Mouse (Mus musculus): Measurements from ENCODE around the gene Coro2b. TPM values are rescaled to one million over a fixed set of nuclear protein-coding genes. Genes with fewer than 3 reads are reported as not detected.

Gene Coro2b
- 100 to 1,000 TPM; 238 TPM for total RNA-seq (2021)

DNA sequence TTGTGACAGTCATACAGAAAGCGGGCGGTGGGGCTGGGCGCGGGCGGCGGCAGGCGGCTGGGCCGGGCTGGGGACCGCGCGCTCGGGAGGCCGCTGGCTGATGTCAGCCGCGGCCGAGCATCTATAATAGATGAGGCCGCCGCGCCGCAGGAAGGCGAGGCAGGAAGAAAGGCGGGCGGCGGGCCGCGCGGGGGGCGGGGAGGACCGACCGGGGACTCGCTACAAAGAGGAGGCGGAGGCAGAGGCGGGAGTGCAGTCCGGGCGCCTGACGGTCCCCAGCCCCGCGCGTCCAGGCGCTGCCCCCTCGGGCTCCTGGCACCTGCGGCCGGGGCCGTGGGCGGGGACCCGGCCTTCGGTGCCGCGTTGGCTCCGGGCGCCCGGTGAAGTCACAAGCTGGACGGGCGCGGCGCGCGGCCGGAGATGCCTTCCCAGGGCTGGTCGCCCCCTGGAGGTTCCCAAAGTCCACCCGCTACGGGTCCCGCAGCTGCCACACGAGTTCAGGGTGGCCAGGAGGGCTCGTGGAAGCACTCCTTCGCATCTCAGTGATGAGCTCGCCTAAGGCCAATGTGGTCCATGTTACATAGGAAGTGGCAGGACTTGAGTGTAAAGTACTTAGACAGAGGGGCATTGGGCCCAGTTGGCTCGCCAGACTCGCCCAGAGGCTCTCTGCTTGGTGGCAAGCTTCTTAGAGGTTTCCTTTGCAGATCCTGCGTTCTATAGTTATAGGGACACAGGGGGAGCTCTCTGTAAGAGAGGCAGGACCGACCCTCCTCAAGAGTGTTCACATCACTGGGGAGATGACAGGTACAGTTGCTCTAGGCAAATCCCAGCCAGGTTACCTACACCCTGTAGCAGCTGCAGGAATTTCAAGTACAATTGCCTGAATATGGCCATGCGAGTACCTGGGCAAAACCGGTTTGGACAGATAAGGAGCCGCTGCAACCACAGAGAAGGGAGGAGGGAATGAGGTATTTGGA is at the start of gene Coro2b:
Coro2b (minus strand) TSS at position 390 of the 977 bp plus-strand sequence.
- DNase-seq = peak; percentile 74 to 78

DNA sequence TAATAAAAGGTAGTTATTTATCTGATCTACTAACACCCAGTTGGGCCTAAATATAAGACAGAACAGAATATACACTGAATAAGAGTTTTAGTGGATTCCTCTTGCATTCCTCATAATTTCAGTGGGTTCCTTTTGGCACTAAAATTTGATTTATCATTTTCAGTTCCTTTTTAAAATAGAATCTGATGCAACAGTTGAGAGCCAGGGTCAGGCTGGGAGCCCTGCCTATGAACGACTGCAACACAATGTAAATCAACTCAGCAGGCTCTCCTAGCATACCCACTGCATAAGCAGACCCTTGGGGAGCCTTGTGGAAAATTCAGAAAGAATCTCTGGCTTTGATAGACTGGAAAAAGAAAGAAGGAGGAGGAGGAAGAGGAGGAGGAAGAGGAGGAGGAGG is 40.7 kb upstream of the Coro2b start:
- DNase-seq = no peak

DNA sequence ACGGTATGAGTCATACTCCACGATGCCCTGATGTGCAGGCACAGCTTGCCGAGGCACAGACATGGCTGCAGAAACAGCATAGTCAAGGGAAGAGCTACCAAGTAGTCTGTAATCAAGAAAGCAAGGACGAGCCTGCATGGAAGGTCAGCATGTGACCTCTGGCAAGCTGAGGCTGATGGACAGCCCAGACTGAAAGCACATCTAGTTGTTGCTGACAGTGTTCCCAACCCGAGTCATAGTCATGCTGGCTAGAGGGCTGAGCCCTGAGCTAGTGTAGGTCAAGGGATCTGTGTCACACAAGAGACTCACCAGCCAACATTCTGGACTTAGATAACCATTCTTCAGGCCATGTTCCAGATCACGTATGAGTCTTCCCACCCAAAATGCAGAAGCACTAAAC is 32.3 kb upstream of the Coro2b start:
- DNase-seq = no peak

DNA sequence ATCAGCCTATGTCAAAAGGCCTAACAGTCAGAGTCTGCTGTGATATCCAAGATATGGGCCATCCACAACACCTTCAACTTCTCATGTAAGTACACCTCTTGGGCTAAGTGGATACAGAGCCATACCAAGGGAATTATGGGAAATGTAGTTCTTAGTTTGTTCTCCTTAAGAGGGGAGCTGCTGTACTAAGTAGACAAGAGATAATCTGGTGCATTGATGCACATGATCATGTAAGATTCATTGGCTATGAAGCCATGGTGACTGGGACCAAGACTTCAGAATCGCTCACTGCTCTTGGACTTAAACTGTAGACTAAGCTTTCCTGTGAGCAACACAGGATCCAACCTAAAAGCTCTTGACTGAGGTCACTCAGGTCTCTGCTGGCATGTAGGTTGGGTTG is 31.0 kb upstream of the Coro2b start:
- DNase-seq = no peak

DNA sequence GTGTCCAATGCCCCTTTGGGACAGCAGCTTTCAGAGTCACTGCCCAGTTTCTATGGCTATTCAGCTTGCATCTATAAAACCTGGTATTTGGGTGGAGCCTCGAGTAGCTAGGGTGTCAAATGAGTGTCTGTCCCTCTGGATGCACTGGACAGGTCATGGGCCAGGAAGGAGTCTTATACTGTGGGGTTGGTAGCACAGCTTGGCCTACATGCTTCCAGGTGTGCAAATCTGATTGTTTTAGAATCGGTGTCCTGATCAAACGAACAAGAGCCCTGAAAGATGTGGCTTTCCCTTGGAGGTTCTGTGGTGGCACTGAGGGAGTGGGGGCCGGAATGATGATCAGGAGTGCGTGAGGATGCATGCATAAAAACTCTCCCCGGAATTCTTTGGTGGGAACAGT is 25.4 kb upstream of the Coro2b start:
- no peak for DNase-seq

DNA sequence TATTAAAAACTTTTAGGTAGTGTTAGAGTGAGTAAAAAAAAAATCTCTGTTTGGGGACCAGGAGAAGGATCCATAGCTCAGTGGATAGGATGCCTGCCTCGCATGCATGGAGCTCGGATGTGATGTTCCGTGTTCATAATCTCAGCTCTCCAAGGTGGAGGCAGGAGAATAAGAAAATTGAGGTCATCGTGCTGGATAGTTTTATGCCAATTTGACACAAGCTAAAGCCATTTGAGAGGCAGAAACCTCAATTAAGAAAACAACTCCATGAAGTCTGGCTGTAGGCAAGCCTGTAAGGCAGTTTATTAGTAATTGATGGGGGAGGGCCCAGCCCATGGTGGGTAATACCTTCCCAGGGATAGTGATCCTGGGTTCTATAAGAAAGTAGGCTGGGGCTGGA is 23.6 kb upstream of the Coro2b start:
- no peak for DNase-seq

DNA sequence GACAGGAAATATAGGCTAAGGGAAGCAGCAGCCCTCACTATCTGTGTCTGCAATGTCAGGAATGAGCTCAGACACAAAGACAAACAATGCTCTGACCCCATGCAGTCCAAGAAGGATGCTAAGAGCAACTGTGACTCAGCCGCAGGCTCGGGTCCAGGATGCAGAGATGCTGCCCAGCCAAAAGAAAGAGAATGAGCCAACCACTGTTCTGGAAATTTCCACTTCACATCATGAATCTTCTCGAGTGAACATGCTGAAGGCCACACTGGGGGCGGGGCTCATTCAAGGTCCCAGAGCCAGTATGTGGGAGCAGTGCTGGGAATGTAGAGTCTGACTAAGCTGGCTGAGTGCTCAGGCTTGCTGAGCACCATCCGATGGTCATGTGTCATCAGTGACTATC is 23.2 kb upstream of the Coro2b start:
- peak; percentile 26 to 39 for DNase-seq

DNA sequence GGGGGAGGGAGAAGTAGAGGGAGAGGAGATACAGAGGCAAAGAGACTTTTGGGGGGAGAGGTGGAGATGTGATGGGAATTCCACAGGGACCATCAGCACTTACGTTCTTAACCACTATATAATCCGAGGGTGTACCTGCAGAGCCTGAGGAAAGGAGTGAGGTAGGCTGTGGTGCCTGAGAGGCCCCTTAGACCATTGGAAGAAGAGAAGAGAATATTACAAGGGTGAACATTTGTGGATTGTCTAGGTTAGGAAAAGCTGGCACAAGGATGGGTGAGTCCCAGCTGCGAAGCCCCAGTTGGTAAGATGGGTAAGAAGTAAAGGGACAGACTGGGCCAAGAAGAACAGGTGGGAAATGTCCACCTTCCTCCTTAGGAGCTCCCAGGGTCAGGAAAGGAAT is 22.6 kb upstream of the Coro2b start:
- no peak for DNase-seq

DNA sequence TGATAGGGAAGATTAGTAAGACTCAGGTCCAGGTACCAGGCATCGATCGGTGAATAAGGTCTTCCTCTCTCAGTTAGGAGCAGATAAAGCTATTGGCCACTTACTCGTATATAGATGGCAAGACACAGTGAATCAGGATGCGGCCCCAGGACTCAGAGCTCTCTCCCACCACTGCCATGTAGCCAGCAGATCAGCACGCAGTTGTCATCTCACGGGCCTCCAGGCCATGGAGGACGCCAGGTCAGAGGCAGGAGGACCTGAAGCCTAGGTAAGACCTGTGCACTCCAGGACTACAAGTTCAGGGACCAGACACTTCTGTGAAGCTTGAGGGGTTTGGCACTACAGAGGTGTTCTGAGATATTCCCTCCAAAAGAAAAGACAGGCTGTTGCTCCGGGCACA is 21.2 kb upstream of the Coro2b start:
- DNase-seq = no peak

DNA sequence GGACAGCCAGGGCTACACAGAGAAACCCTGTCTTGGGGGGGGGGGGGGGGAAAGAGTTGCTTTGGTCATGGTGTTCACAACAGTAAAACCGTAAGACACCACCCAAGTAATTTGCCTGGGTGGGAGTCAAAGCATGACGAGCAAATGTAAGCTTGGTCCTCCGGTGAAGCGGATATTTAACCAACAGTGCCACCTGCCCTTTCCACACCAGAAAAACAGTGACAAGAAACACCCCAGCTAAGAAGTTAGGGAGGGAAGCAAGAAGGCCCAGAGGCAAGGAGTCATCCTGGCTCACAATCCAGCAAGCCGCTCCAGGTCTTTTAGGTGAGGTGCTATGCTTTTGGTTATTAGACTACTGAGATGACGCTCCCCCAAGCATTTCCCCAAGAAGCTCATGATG is 19.9 kb upstream of the Coro2b start:
- no peak for DNase-seq

DNA sequence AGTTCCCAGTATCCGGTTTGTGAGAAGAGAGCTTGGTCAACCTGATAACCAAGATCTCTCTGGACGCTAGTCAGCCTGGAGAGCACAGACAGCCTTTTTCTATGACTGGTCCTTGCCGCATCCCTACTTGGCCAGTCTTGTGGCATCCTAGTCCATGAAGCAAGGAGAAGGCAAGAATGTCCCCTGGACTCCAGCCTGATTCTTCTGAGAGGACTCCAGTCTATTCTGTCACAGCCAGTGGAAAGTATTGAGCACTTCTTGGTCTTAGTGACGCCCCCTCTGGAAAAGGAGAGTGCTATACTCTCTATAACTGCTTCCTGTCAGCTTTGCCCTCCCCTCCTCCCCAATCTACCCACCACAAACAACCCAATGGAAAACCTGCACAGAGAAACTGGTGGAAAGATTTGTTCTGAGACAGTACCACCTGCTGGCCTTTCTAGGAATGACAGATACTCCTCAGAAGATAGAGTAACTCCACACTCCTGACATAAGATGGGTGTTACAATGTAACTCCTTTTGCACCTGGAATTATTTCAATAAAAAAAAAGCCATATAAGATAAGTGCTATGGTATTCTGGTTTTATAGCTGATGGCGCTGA is 18.5 kb upstream of the Coro2b start:
- no peak for DNase-seq

DNA sequence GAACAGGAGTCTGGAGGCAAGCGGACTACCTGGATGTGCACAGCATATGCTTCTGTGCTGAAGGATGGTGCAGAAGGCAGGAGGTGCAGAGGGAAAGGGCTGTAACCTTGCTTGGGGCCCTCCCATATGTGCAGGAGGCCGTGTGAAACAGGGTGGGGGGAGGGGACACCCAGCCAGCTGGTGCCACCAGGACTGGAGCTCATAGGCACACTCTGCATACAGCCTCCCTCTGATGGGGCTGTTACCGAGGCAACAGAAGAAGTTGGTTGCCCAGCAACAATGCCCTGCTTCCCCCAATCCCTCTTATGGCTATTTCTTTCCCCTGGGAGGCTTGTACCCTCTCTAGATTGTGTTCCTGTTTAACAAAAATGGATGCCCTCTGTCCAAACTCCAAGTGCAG is 17.8 kb upstream of the Coro2b start:
- DNase-seq = peak; percentile 69 to 71

DNA sequence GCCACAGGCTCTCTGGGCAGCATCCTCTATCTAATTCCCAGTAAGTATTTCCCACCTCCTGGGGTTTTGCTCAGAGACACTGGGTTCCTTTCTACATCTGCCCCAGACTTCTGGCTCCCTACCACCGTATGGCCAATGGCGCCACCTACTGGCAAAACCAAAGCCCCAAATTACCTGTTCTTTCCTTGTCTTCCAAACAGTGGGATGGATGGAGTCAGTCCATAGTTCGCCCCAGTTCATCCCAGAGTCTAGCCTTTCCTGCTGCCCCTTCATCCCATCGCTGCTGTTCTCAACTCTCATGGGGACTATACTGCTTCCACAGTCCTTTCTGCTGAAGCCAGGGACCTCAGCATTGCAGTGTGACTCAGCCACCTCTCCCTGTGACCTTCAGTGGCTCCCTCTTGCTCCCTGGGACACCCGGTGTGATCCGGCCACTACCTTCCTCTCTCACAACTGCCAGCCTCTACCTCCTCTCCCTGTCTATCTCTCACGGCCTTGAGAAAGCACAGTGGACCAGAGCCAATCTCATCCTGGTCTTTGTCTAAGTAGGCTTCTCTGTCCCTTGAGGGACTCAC is 16.6 kb upstream of the Coro2b start:
- peak; percentile 75 to 80 for DNase-seq

DNA sequence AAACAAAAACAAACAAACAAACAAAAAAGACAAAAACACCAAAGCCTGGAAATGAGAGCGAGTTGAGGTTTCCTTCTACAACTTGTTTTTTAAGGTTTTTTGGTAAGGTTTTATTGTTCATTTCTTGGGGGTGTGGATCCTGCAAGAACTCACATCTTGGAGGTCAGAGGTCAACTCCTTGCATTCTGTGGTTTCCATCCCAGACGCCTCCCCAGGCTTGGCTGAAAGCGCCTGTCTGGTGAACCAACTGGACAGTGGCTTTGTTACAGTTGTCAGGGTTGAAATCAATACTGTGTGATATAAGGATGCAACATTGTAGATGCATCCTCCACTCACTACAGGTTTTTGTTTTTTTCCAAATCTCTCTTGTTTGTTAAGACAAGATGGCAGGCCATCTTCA is 14.7 kb upstream of the Coro2b start:
- DNase-seq = no peak

DNA sequence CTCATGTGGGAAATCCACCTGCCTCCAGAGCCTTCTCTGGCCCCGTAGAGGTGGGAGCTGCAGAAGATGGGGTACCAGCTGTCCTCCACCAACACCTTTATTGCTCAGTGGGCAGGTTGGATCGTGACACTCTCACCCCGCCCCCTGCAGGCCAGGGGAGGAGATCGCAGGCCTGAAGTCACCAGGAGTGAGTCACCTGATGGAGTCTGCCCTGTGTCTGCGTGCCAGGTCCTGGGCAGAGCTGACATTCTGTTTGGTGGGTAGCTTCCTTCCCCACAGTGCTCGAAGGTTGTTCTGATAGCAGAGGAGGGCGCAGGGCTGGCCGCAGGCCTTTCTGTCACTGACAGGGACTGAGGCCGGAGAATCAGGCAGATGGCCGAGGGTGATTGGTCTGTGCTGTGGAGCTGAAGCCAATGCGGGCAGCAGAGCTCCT is 13.8 kb upstream of the Coro2b start:
- no peak for DNase-seq

DNA sequence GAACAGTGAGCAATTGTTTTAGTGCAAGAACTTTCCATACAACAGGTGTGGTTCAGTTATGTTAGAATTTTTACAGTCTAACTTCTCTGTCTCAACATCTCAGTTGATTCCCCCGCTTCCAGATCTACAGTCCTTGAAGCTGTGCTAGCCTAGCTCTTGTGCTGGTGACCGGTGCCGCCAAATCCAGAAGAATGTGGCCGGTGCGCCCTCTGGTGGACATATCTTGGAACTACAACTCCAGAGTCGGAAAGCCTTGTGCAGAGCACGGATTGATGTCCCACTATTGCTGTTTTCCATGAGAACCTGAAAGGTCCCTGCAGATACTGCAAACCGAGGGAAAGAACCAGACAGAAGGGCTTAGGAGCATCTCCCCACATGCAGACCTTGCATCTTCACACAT is 13.0 kb upstream of the Coro2b start:
- DNase-seq = peak; percentile 94 to 96

DNA sequence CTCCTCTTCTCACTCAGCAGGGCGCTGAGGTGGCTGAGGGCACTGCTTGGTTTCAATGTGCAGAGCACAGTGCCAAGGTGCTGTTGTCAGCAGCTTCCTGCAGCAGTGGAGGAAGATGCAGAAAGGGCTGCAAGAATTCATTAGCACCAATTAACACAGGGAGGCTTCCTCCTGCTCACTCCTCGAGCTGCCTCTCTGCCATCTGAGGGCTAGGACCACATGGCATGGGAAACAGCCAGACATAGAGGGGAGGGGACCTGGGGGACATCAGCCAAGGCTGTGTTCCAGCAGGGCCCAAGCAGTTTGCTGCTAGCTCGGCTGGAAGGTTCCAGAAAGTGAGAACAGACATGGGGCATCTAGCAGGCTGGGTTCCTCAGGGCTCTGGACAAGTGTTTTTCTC is 10.6 kb upstream of the Coro2b start:
- DNase-seq = no peak

DNA sequence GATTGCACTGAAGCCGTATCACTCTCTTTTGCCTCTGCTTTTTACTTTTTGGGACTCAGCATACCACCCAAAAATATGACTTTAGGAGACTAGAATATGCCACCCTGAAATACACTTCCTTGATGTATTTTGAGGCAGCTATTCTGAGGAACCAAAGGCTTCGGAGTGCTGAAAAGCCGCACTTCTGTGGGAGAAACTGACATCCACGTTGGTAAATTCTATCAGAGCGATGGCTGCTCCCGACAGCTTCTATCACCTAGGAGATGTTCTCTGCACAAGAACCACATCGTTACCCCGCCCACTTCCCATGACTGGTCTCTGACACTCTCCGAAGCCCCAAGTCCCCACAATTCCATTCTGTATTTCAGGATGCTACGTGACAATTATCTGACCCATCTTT is 8.0 kb upstream of the Coro2b start:
- peak; percentile 34 to 43 for DNase-seq

DNA sequence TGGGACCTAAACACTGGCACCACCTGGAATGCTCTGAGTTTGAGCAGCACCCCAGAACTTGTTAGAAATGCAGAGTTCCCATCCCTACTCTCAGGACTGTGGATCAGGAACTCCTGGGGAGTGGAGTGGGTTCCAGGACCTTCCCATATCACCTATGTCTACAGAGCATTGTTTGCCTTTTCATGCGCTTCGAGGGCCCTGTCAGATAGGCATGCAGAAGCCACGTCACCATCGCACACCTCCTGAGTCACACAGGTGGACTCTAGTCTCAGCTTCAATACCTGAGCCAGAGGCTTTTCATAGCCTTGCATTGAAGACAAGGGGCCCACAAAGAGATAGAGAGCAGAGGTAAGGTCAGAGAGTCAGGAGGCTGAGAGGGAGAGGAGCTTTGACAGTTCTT is 7.0 kb upstream of the Coro2b start:
- DNase-seq = peak in 1 of 2 experiments; percentile 3

DNA sequence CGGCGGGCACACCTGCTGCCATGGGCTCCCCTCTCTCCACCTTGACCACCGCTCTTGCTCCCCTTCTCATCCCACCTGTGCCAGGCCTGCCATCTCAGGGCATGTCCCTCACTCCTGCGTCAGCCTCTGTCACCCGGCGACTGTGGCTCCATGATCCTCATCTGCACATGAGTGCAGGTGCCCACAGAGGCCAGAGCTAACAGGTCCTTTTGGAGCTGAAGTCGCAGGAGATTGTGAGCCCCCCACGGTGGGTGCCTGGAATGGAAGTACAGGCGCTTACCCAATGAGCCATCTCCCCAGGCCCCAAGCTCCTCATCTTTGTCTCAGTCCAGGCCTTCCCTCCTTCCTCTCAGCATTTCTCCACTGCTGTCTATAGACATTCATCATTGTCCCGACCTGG is 4.8 kb upstream of the Coro2b start:
- DNase-seq = no peak

DNA sequence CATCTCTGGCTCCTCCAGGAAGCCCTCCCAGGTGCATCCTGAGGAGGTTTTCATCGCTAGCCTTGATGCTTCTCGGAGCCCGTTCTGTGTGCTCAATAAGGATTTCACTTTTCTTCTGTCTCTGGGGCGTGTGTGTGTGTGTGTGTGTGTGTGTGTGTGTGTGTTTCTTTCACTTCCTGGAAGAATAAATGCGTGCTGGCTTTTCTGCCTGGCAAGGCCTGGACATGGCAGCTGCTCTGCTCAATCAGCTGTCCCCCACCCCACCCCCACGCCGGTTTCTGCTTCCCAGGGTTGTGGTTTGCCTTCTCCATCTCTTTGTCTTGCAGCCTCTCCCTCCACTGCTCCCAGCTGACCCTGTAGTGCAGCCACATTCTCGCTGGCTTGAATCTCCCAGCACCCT is 4.3 kb upstream of the Coro2b start:
- no peak for DNase-seq

DNA sequence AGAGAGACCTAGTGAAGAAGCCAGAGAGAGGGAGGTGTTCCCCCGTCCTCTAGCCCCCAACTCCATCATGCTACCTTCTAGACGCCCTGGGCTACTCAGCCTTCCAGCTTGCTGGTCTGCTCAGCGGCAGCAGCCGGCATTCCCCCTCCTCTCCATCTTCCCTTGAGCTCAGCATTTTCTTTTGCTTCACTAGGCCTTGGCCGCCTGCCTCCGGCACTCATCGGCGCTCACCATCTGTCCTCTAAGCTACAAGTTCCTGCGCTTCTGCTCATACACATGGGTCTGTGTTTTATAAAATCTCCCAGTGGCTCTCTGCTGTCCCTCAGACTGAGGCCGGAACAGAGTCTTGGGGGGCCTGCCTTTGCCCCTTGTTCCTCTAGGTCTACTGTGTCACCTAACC is 3.9 kb upstream of the Coro2b start:
- DNase-seq = peak; percentile 84 to 86

DNA sequence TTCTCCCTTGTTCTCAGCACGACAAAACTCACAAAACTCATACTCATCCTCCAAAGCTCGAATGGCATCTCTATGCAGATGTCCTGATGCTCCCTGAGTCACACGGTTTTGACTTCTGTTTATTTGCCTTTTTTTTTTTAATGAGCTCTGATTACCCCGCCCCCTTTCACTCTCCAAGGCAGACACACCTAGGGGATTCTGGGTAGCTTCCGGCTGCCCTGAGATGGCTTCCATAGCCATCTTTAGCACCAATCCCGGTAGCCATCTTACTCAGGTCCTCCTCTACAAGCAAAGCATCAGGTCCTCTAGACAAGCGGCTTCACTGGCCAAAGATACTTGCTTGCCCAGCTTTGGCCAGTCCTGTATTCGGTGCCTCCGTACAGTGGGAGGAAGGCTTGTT is 3.3 kb upstream of the Coro2b start:
- no peak for DNase-seq

DNA sequence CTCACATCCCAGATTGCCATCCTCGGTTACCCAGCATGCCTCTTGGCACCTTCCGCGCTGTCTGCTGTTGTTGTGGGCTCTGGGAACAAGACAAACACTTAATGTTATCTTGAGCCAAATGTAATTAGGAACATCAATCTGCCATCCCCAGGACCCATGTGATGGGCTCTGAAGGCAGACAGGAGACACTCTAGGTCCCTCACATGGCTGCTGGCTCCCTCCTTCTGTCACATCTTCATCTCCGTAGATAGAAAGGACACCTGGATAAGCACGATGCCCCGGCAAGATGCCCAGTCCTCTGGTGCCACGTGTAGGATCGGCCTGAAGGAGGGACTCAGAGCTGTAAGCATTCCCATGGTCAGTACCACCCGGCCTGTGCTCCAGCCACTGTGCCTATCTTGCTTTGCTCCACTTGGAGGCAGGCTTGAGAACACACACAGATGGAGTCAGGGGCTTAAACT is 2.4 kb upstream of the Coro2b start:
- DNase-seq = no peak

Data from layer of hippocampus, postnatal 36 days (tissue).